Mouse (Mus musculus): ENCODE measurements at regions not wholly inside any gene's neighbourhood (a gene's known extent, or its start where the extent isn't known, plus 50 kb on each side); places are given as distances from the start of the nearest gene placed in this dataset.

DNA sequence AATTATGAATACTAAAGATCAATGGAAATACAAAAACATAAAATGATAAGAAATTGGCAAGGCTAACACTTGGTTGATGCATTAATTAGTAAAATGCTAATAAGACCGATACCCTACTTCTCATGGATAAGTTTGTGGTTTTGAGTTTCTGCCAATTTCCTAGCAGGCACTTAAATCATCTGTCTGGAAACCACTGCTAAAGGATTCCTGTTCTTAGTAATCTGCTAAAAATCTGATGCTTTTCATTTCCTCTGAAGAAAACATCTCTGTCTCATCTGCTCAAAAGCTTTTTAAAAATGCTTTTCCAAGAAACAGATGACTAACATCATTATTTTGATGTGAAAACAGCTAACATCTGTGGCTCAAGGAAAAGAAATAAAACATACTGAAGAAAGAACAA is 321.4 kb upstream of the Pcdh7 start:
- ATAC-seq (replicated peaks; ENCODE audit: poor library complexity): no peak

DNA sequence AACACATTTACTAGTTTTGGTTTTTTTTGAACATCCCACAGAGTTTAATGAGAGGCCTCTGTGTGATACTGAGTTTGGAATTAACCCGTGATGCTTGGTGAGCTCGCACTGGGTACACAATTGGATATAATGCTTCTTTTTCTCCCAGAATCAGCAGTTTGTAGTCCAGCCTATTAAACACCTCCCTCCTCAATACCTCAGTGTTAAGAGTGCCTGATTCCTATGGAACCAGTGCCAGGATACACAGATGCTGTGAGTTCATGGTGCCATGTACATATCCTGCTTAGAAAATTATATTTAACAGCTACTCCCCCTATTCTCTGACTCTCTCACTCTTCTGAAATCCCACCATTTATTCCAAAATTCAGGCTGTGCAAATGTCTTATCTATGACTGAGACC is 299.6 kb upstream of the Pcdh7 start:
- no peak for ATAC-seq (replicated peaks; ENCODE audit: poor library complexity)

DNA sequence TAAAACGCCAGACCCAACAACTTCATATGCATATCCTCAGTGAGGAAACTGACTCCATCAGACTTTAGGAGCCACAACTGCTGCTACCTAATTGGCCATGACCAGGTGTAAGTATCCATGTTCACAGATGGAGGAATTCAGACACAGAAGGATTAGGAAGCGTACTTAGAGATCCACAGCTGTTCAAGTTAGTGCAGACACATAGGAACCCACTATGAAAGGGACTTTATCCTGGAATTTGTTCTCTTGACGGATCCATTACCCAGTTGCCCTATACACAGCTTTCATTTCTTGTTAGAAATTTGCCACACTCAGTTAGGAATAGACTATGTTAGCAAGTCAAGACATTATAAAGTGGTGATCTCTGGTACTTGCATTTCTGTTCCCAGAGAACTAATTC is 266.7 kb upstream of the Pcdh7 start:
- ATAC-seq (replicated peaks; ENCODE audit: poor library complexity): no peak

DNA sequence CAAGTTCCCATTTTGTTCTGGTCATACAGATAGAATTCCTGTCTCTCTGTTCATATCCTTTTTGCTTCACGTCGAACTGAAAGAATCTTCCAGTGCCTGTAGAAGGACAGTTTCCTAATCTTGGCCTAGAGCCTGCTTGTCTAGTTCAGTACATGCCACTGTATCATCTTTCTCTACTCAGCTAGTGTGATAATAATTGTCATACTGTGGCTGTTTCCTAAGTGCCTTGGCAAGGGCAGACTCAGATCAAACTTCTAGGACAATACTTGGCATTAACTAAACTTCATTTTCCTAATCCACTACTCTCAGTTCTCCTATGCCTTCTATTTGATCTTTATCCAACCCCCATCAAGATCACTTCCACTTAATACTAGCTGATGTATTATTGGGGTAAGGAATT is 266.3 kb upstream of the Pcdh7 start:
- no peak for ATAC-seq (replicated peaks; ENCODE audit: poor library complexity)

DNA sequence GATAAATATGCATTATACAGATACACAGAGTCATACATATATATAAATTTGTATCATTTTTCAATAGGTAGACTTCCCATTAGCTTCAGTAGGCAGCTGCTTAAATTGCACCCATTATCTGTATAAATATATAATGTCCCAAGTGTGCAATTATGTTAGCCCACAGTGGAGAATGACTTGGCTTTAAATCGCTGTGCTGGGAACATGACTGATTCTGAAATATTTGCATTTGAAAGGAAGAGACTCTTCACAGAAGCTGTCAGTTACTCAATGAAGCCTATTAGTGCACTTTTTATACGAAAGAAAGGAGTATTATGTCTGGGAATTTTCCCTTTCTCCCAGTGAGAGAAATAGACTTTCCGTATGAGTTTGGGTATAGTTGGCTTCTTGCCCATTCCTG is 242.8 kb upstream of the Pcdh7 start:
- no peak for ATAC-seq (replicated peaks; ENCODE audit: poor library complexity)

DNA sequence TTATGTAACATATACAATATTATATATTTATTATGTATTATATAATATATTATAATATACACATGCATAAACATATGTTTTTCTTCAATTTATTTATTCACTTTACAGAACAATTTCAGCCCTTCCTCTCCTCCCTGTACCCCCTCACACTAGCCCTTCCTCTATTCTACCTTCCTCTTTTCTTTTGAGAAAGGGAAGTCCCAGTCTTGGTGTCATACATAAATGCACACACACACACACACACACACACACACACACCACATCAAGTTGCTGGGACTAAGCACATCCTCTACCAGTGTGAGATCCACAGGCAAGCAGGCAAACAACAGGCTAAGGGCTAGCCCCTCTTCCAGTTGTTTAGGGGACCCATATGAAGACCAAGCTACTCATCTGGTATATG is 239.9 kb upstream of the Pcdh7 start:
- ATAC-seq (replicated peaks; ENCODE audit: poor library complexity): peak; percentile 73

Measured in megakaryocyte progenitor cell, adult 5-6 weeks (primary cell).